Mouse (Mus musculus) spleen, adult 2 months (tissue): Measurements from ENCODE around the gene Phc3. TPM values are rescaled to one million over a fixed set of nuclear protein-coding genes. Genes with fewer than 3 reads are reported as not detected.

Experiments
- DNase-seq, 2 experiments: peaks; one replicate each; pipeline versions ENCODE4 v3.0.0 to v3.0.0-alpha.2; 2012 to 2021; ENCODE audit warnings: low spot score in 2 of 2, low read depth in 1 of 2
- H3K27ac ChIP-seq: fragments of 200-500 bp; 2 replicates; pipeline ENCODE4 v1.5.1; 2012; ENCODE audit warnings: low read length, inconsistent platforms; ENCODE audit not compliant: insufficient read depth
- H3K27me3 ChIP-seq: fragments of 200-500 bp; 2 replicates; pipeline ENCODE4 v1.6.1; 2012; ENCODE audit warnings: mild to moderate bottlenecking, moderate library complexity, low read length, inconsistent platforms; ENCODE audit not compliant: control insufficient read depth, insufficient read depth
- H3K36me3 ChIP-seq: fragments of 200-500 bp; 2 replicates; pipeline ENCODE4 v1.6.1; 2012; ENCODE audit warnings: mild to moderate bottlenecking, low read length, inconsistent platforms; ENCODE audit not compliant: control insufficient read depth, insufficient read depth
- H3K4me1 ChIP-seq: fragments of 200-500 bp; 2 replicates; pipeline ENCODE4 v1.6.1; 2011; ENCODE audit warnings: inconsistent platforms; ENCODE audit not compliant: control insufficient read depth, insufficient read depth, insufficient read length
- H3K4me3 ChIP-seq: fragments of 200-500 bp; 2 replicates; pipeline ENCODE4 v1.5.1; 2011; ENCODE audit warnings: mild to moderate bottlenecking, inconsistent platforms; ENCODE audit not compliant: insufficient read depth, insufficient read length; ENCODE audit errors: extremely low read depth
- CTCF ChIP-seq: fragments of 200-500 bp; IDR thresholded peaks from 2 replicates; pipeline ENCODE4 v1.5.1; 2011; ENCODE audit warnings: mild to moderate bottlenecking, inconsistent platforms; ENCODE audit not compliant: insufficient read depth, insufficient read length, insufficient replicate concordance; ENCODE audit errors: extremely low read depth
- POLR2A ChIP-seq: fragments of 200-500 bp; IDR thresholded peaks from 2 replicates; pipeline ENCODE4 v1.6.1; 2011; ENCODE audit warnings: low read depth, low read length, inconsistent platforms
- WGBS: fragments of 180-500 bp; shearing (Covaris S2); methylation state at CpG from one replicate; pipeline ENCODE4 v1.1.7; 2018; 5-methylcytosine and 5-hydroxymethylcytosine counted together
- polyA plus RNA-seq: library from polyadenylated mRNA; depleted of rRNA; stranded (reverse); fragments of >200 nt; gene quantifications from 2 replicates; pipeline ENCODE4 v1.2.3, GENCODE M21; 2012

Phc3 gene
- polyA plus RNA-seq, 1 experiment = 27.0 TPM

GRCm38 (mm10) chr3:30929828-30930227, 39.4 kb downstream of the Phc3 start:
- DNase-seq = no peak
- TF ChIP-seq CTCF (no peak), POLR2A (no peak)
- Histone ChIP-seq H3K27ac (no peak overlapping the region), H3K4me3 (no peak overlapping the region), H3K36me3 (peaks cover 16% of the 10 kb centered on the region), H3K4me1 (no peaks in the 10 kb centered on the region; the same call in 1 of the 2 replicates), H3K27me3 (no peaks in the 10 kb centered on the region)
- WGBS = 70% methylated on average over 3 of the region's 3 CpGs

- H3K36me3 ChIP-seq = peaks cover 17% of the 10 kb centered on the region
- no peak overlapping the region for H3K27ac ChIP-seq
- H3K4me1 ChIP-seq = no peaks in the 10 kb centered on the region; the same call in 1 of the 2 replicates
- no peak overlapping the region for H3K4me3 ChIP-seq
- TF ChIP-seq CTCF (no peak), POLR2A (no peak)
- 75% methylated on average over 3 of the region's 3 CpGs for WGBS
- no peaks in the 10 kb centered on the region for H3K27me3 ChIP-seq
- no peak for DNase-seq
These were observed 41.6 kb downstream of the Phc3 start for GRCm38 (mm10) chr3:30927664-30928063.

- no peaks in the 10 kb centered on the region for H3K4me1 ChIP-seq
- TF ChIP-seq CTCF (no peak), POLR2A (no peak)
- 81% methylated on average over 4 of the region's 4 CpGs for WGBS
- peaks cover 34% of the 10 kb centered on the region for H3K36me3 ChIP-seq
- DNase-seq = no peak
- H3K27me3 ChIP-seq = no peaks in the 10 kb centered on the region
- no peak overlapping the region for H3K27ac ChIP-seq
- H3K4me3 ChIP-seq = no peak overlapping the region
These were observed 52.1 kb downstream of the Phc3 start for GRCm38 (mm10) chr3:30917160-30917559.

GRCm38 (mm10) chr3:30904658-30905057, 64.6 kb downstream of the Phc3 start:
- WGBS = 62% methylated on average over 1 of the region's 1 CpGs
- Histone ChIP-seq H3K36me3 (peaks cover 25% of the 10 kb centered on the region), H3K4me3 (no peak overlapping the region), H3K27ac (no peak overlapping the region), H3K27me3 (no peaks in the 10 kb centered on the region), H3K4me1 (no peaks in the 10 kb centered on the region)
- no peak for DNase-seq
- TF ChIP-seq CTCF (no peak), POLR2A (no peak)

- no peak for TF ChIP-seq CTCF
- TF ChIP-seq POLR2A = no peak
- H3K4me3 ChIP-seq = no peak overlapping the region
- 93% methylated on average over 8 of the region's 8 CpGs for WGBS
- H3K27me3 ChIP-seq = no peaks in the 10 kb centered on the region
- H3K27ac ChIP-seq = no peak overlapping the region
- peaks cover 19% of the 10 kb centered on the region for H3K36me3 ChIP-seq
- no peak for DNase-seq
- no peaks in the 10 kb centered on the region for H3K4me1 ChIP-seq
These were observed 69.8 kb downstream of the Phc3 start for GRCm38 (mm10) chr3:30899407-30899806.

GRCm38 (mm10) chr3:30896721-30897120, 72.5 kb downstream of the Phc3 start:
- Histone ChIP-seq H3K27ac (no peak overlapping the region), H3K27me3 (no peaks in the 10 kb centered on the region), H3K36me3 (peaks cover 17% of the 10 kb centered on the region), H3K4me3 (no peak overlapping the region), H3K4me1 (no peaks in the 10 kb centered on the region)
- WGBS = 81% methylated on average over 5 of the region's 5 CpGs
- DNase-seq = no peak
- TF ChIP-seq CTCF = no peak
- TF ChIP-seq POLR2A = no peak

- Histone ChIP-seq H3K4me3 (no peak overlapping the region), H3K36me3 (no peaks in the 10 kb centered on the region), H3K27ac (no peak overlapping the region), H3K4me1 (no peaks in the 10 kb centered on the region), H3K27me3 (no peaks in the 10 kb centered on the region)
- no peak for DNase-seq
- TF ChIP-seq CTCF (no peak), POLR2A (no peak)
- WGBS = 87% methylated on average over 1 of the region's 1 CpGs
These were observed 80.2 kb downstream of the Phc3 start for GRCm38 (mm10) chr3:30889014-30889413.
